Mouse (Mus musculus): ENCODE measurements around the gene Gm8232.
"Not testable (repeated sequence)": the region's sequence is repeated elsewhere in the genome, so short reads cannot be mapped to it uniquely, and the experiment has no call there.

Gm8232 gene

GRCm38 (mm10) chr14:44433335-44433734 is at the start of gene Gm8232:
Gene Gm8232 (plus strand): TSS chr14:44433635.
- DNase-seq (ENCODE audit: low spot score in 2 of 2), result not testable (repeated sequence)

GRCm38 (mm10) chr14:44384233-44384632 is 49.2 kb upstream of the Gm8232 start:
- not testable (repeated sequence) for DNase-seq (ENCODE audit: low spot score in 2 of 2)

- DNase-seq (ENCODE audit: low spot score in 2 of 2), result not testable (repeated sequence)
These were observed 22.8 kb upstream of the Gm8232 start, which contains the start of gene Gm3371 for GRCm38 (mm10) chr14:44410588-44410987. Gene Gm3371 (minus strand): TSS chr14:44410688.

Data from spleen, postnatal 36 days (tissue).